Mouse (Mus musculus) thymus, postnatal 4 days (tissue): ENCODE results near the gene Allc.
A peak's percentile ranks its signal among the peaks of the same experiment; 100 is the strongest.

ENCODE experiments used
- DNase-seq: peaks from one replicate; pipeline ENCODE4 v3.0.0; 2021

Gene Allc

GRCm38 (mm10) chr12:28579132-28579531 lies 3.2 kb downstream of the Allc start:
- DNase-seq = peak; percentile 61

GRCm38 (mm10) chr12:28578147-28578546 lies 4.2 kb downstream of the Allc start:
- no peak for DNase-seq

- DNase-seq = no peak
Measured at GRCm38 (mm10) chr12:28575366-28576070, 6.8 kb downstream of the Allc start.

GRCm38 (mm10) chr12:28572241-28572640 lies 10.1 kb downstream of the Allc start:
- DNase-seq = no peak

DNA sequence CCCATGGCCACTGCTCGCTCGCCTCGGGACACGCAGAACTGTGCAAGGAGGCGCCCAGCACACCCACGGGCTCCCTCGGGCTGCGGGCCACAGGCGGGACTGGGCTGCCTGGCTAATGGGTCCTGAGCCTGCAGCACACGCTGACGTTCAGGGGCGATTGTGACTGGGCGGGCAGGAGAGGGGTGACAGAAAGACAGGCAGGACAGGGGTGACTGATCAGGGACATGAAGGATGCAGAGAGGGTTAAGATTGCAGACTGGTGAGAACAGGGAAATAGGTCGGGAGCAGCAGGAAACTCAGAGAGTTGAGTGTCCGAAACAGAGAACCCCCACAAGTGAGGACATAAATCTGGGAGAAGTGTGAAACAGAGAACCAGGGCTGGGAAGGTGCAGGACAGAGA lies 30.0 kb downstream of the Allc start, which contains the start of gene Dcdc2c:
Gene Dcdc2c (minus strand): TSS at position 101 of the 400 bp plus-strand sequence.
- no peak for DNase-seq

- no peak for DNase-seq
Measured at GRCm38 (mm10) chr12:28551775-28552174, 30.5 kb downstream of the Allc start.

DNA sequence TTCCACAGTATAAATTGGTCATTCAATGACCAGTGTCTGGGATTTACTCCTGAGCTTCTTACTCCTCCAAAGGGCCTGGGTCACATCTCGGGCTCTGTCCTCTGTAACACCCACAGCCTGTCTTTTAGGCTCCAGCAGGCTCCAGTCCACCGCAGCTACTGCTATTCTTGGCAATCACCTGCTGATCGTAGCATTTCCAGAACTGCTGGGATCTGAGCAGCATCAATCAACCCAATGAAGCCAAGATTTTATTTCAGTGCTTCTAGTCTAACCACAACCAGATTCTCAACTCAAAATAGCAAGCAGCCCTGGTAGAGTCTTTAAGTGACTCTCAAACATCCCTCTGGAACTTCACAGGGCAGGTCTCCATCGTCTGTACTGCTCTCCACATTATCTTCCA lies 33.4 kb downstream of the Allc start:
- DNase-seq = no peak

DNA sequence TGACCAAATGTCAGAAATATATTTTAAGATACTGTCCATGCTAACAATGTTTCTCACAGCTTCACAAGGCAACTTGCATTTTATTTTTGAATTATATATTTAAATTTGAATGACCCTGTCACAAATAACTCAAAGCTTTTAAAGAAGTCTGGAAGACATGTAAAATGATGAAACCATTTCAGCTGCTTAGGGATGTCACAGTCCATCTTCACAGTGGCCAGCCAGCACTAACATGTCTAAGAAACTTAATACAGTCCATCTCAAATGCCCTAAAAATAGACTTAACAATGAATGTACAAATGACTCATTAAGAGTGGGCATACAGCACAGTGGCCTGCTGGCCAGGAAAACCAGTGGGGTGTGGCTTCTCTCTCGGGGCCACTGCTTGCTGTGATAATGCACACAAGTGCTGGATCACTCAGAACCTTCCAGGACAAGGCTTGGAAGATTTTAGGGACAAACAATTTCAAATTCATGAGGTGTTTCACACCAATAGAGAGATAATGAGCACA lies 68.0 kb downstream of the Allc start:
- no peak for DNase-seq

- no peak for DNase-seq
Measured at GRCm38 (mm10) chr12:28509699-28510280, 72.5 kb downstream of the Allc start.
